Mouse (Mus musculus) G1E (cell line): ENCODE data around the gene Unc93b1.

Experiments
- CTCF ChIP-seq: IDR thresholded peaks from 2 replicates; pipeline ENCODE4 v1.5.1; 2012; ENCODE audit warnings: low read depth, low read length, inconsistent platforms, mixed read lengths
- GATA1 ChIP-seq: IDR thresholded peaks from 2 replicates; pipeline ENCODE4 v1.6.1; 2012; ENCODE audit warnings: borderline replicate concordance, low read length, inconsistent platforms, mixed read lengths
- GATA2 ChIP-seq: IDR thresholded peaks from 2 replicates; pipeline ENCODE4 v1.6.1; 2012; ENCODE audit warnings: low read depth, low read length, inconsistent platforms, borderline replicate concordance
- POLR2AphosphoS5 ChIP-seq: IDR thresholded peaks from 2 replicates; pipeline ENCODE4 v1.6.1; 2012; ENCODE audit warnings: low read depth, low read length, inconsistent platforms; ENCODE audit not compliant: insufficient replicate concordance
- TAL1 ChIP-seq: conservative IDR thresholded peaks from 2 replicates; pipeline ENCODE4 v1.6.1; 2012; ENCODE audit warnings: low read depth, low read length, inconsistent platforms, mixed read lengths

DNA sequence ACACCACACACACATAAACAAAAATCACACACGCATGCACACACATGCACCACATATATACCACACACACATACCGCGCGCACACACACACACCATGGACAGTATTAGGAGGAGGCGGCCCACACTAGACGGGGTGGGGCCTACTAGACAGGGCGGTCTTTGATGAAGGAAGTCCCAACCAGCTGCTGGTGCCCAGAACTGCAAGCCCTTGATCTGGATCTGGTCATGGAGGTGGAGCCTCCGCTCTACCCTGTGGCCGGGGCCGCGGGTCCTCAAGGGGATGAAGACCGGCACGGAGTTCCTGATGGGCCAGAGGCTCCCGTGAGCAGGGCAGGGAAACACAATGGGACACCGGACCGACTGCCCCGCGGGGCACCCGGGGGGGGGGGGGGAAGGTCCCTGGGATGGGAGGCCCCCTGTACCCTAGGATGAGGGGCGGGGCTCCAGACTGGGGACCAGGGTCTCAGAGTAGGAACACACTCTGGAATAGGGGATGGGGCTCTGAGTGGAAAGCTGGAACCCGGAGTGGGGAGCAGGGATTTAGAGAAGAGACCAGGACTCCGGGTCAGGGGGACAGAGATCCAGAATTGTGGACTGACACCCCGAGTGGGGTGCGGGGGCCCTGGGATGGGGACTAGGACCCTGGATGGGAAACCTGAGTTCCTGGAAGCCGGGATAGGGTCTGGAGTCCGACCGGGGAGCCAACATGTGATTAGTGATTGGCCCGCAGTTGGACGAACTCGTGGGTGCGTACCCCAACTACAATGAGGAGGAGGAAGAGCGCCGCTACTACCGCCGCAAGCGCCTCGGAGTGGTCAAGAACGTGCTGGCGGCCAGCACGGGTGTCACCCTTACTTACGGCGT lies at the start of gene Unc93b1:
- TF ChIP-seq POLR2AphosphoS5, result no peak
- TF ChIP-seq TAL1, result no peak
- TF ChIP-seq CTCF, result no peak
- no peak for TF ChIP-seq GATA1
- TF ChIP-seq GATA2, result no peak
